Mouse (Mus musculus): ENCODE data around the gene Focad.

Gene Focad

DNA sequence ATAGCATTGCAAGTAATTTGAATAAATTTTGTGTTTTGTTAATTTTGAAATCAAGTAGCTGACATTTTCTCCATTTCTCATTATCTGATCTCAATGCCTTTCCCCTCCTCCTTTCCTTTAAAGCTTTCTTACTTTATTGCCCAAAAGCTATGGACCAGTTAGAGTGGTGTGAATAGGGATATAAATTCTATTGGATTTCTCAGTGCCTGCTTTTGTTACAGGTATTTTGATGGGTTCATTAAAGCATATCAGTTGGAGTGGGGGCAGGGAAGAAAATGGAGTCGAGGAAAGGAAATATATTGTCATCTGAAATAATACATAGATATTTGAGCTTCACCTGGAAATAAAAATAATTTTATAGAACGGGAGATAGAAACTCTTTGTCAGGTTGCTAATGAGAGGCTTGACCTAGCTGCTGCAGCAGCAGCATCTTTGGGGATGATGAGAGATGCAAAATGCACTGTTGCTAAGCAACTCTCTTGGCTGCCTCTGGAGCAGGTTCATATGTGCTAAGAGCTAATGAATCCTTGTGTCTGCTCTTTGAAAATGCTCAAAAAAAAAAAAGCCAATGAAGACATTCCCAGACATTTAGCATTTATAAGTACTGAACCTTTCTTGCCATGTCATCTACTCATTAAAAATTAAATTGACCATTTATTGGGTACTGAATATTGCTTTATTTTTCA is 116.9 kb downstream of the Focad start:
- WGBS: 37% methylated on average over 2 of the region's 2 CpGs

DNA sequence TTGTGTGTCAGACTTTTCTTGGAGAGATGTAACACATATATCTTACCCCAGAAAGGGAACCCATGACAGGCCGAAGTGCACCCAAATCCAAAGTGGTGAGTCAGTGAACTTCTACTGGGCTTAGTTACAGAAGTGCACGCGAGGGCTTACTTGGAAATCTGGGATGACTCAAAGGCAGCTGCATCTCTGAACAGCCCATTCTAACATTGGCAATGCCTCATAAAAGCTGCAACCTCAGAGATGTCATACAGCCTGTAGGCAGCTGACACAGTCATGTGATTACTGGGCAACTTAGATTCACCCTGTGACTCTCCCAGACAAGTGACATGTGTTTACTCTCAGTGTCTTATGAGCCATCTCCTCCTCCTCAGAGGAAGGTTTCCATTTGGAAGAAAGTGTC is 119.5 kb downstream of the Focad start:
- WGBS: 71% methylated on average over 3 of the region's 3 CpGs

DNA sequence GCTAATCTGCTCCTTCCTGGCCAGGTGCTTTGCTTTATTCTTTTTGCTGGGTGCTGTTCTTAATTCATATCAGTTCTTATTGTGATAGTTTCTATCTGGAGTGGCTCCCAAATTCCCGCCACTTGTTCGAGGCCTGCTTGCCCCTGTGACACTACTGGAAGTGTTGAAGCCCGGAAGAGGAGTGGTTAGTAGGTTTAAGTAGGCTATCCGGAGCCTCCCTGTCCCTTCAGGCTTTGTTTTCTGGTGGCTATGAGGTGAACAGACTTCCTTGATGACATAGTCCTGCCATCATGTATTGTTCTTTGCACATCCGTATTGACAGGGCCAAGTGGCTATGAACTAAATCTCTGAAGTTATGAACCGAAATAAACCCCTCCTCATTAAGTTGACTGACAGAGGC is 123.9 kb downstream of the Focad start:
- WGBS: 85% methylated on average over 6 of the region's 6 CpGs

- 84% methylated on average over 2 of the region's 2 CpGs for WGBS
Observed at GRCm38 (mm10) chr4:88218797-88219196, 124.4 kb downstream of the Focad start.

GRCm38 (mm10) chr4:88231375-88231774 is 136.9 kb downstream of the Focad start:
- WGBS: 63% methylated on average over 3 of the region's 3 CpGs

GRCm38 (mm10) chr4:88235941-88236340 is 141.5 kb downstream of the Focad start:
- WGBS: 88% methylated on average over 6 of the region's 6 CpGs

GRCm38 (mm10) chr4:88236926-88237756 is 142.7 kb downstream of the Focad start:
- 62% methylated on average over 12 of the region's 12 CpGs for WGBS

- 54% methylated on average over 7 of the region's 7 CpGs for WGBS
Observed at GRCm38 (mm10) chr4:88238351-88238750, 143.9 kb downstream of the Focad start.

- 83% methylated on average over 2 of the region's 2 CpGs for WGBS
Observed at GRCm38 (mm10) chr4:88243834-88244233, 149.4 kb downstream of the Focad start.

DNA sequence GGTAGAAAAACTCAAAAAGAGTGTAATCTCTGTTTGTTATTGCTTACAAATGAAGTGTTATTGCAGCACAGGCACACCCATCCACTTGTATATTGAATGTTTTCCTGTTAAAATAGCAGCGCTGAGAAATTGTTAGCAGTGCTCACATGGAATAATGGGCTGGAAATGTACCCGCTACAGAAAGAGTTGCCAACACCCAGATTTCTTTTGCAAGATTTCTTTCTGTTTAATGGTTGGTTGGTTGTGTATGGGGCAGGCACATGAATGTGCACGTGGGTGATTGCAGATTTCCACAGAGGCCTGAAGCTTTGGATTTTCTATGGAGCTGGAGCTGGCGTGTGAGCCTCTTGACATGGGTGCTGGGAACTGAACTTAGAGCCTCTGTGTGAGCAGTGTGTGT is 151.1 kb downstream of the Focad start:
- WGBS: 63% methylated on average over 4 of the region's 4 CpGs

DNA sequence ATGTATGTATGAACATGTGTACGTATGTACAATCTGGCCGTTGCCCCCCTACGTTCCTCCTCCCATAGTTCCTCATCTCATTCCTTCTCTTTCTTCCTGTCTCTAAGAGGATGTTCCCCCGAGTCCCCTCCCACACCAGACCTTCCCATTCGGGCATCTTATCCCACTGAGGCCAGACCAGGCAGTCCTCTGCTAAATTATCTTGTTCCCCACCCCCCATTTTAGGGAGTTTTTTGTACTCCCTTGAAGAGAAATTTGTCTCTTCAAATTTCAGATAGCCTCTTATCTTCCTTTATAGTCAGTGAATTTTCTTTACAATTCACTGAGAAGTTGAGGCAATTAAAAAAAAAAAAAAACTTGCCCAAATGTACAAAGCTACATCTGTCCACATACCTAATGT is 166.9 kb downstream of the Focad start:
- WGBS: 94% methylated on average over 5 of the region's 5 CpGs

DNA sequence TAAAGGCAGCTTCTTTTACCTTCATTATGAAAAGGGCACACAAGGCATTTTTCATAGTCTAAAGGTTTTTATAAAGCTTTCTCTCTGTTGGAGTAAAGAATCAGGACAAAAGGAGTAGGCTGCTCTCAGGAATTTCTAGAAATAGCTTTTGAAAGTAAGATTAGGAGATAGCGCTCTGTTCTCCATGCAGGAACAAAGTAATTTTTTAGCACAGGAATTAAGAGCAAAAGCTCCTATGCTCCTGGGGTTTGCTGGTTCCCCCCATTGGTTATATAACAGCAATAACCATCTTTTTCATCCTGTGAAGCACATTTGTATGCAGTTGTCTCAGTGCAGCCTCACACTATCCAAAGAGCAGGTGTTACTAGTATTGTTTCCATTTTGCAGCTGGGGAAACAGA is 170.1 kb downstream of the Focad start:
- 72% methylated on average over 1 of the region's 1 CpGs for WGBS

- WGBS: 80% methylated on average over 7 of the region's 7 CpGs
Observed at GRCm38 (mm10) chr4:88270408-88271067, 176.1 kb downstream of the Focad start.

- WGBS: 40% methylated on average over 6 of the region's 6 CpGs
Observed at GRCm38 (mm10) chr4:88275571-88276041, 181.2 kb downstream of the Focad start.

DNA sequence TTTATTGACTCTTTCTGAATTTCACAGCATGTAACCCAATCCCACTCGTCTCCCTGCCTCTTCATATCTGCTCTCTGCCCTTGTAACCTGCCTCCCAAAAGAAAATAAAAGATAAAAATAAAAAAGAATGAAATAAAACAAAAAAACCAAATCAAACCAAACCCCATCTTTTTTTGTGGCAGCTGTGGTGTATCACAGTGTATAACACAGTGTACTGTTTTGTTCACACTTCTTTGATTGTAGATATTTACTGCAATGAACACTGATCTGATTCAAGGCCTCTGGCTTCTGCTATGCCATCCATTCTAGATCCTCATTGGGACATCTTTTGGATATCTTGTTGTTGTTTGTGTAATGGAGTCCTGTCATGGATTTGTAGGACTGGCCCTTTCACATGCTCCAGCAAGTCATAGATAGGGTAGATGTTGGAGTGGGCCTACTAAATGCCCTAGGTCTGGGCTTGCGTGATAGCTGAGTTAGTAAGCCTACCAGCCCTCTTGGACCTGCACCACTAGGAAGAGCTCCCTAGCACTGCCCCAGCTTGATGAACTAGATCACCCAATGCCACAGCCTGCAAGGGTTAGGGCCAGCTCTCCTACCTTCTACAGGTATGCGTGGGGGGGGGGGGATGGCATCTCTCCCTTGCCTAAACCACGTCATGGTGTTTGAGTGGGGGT is 181.8 kb downstream of the Focad start:
- 82% methylated on average over 4 of the region's 4 CpGs for WGBS

GRCm38 (mm10) chr4:88278524-88278923 is 184.1 kb downstream of the Focad start:
- 93% methylated on average over 2 of the region's 2 CpGs for WGBS

DNA sequence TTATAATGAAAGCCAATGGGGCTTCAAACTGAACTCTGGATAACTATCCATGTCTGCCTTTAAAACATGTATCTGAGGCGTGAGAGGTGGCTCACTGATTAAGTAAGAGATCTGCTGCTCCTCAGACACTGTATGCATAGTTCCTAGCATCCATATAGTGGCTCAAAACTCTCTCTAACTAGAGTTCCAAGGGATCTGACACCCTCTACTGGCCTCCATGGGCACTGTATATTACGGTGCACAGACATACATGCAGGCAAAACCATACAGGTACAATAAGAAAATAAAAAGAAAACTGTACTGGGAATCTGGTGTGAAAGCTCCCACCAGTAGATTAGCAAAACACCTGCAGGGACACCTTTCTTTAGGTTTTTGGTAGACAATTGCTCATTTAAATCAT is 186.1 kb downstream of the Focad start:
- 94% methylated on average over 2 of the region's 2 CpGs for WGBS

GRCm38 (mm10) chr4:88295537-88295936 is 201.1 kb downstream of the Focad start:
- 73% methylated on average over 6 of the region's 6 CpGs for whole genome bisulfite sequencing

DNA sequence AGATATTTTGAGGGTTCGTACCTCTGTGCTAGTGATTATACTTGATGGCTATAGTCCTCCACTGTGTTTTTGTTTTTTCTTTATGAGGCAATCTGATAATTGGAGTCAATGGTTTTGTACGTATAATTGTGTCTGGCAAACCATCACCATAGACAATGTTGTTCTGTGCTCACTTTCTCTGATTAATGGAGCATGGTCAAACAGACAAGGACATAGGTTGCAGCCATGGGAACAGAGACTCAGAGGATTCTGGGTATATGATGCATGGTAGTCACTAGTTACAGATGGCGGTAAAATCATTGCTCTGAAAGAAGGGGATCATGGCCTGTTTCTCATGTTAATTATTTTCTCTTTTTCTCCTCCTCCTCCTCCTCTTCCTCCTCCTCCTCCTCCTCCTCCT is 205.1 kb downstream of the Focad start:
- WGBS: 91% methylated on average over 3 of the region's 3 CpGs

GRCm38 (mm10) chr4:88300832-88301621 is 206.6 kb downstream of the Focad start:
- WGBS: 71% methylated on average over 6 of the region's 6 CpGs

- WGBS: 95% methylated on average over 3 of the region's 3 CpGs
Observed at GRCm38 (mm10) chr4:88307691-88308090, 213.3 kb downstream of the Focad start.
